Mouse (Mus musculus) gastrocnemius, postnatal 25 days (tissue): Measurements from ENCODE around the gene Ing3. TPM values are rescaled to one million over a fixed set of nuclear protein-coding genes. Genes with fewer than 3 reads are reported as not detected.

Experiments used
- DNase-seq: peaks from one replicate; pipeline ENCODE4 v3.0.0; 2022
- total RNA-seq, 2 experiments: library from RNA; stranded (reverse); gene quantifications; 1 replicate in 1 of 2; 2 replicates in 1 of 2; pipeline ENCODE4 v1.2.3; 2021

The Ing3 gene
- total RNA-seq, 2 experiments from 2014 or later, result 9.3 to 10.2 TPM

DNA sequence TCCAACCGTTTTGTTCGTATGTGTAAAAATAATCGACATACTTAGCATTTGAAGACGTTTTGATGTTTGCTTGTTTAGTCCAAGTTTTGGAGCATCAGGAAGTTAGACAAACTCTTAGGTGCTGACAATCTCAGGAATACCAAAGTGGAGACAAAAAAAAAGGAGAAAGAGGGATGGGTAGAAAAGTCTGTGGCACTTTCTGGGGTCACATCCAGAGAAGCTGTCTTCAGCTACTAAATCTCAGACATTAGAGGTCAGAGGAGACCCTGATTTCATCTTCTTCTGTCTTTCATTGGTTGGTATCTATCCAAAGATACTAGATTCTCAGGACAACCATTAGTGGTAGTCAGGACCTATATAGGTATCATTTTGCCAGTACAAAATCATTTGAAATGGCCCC, 41.8 kb downstream of the Ing3 start:
- DNase-seq, result no peak

DNA sequence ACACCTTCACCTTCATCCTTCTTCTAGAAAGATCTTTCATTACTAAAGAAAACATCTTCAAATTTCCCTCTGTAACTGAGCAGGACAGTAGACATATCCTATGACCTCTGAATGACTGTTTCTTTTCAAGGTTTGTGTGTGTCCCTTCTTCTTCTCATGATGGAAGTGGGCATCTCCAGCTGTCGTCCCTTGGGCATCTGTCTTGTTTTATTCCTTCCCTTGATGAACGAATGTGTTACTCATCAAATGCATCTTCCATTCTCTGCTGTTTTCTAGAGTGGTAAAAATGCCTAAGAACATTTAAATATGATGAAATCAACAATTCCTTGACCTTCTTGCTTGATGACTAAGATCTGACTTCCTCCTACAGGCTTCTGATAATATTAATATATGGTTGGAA, 43.7 kb downstream of the Ing3 start:
- DNase-seq, result no peak

DNA sequence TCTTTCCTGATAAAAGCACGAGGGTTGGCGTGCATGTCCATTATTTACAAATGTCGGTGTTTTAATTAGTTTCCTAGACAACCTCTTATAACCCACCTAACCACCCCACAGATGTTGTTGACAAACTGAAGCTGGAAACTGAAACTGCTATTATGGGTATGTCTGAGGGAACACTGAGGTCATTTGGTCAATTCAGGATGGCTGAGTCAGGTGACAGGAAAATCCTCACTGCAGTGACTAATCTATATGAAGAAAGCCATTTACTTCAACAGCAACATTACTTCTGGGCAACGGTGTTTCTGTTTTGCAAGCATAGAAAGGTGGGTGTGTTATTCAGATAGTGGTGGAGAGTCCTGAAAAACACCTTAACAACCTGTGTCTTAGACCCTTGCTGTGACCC, 48.8 kb downstream of the Ing3 start:
- DNase-seq, result no peak

GRCm38 (mm10) chr6:21999025-21999424, 49.7 kb downstream of the Ing3 start:
- no peak for DNase-seq

GRCm38 (mm10) chr6:22000086-22000485, 50.7 kb downstream of the Ing3 start:
- DNase-seq, result no peak

- DNase-seq, result no peak
Observed at GRCm38 (mm10) chr6:22000881-22001280, 51.5 kb downstream of the Ing3 start.

DNA sequence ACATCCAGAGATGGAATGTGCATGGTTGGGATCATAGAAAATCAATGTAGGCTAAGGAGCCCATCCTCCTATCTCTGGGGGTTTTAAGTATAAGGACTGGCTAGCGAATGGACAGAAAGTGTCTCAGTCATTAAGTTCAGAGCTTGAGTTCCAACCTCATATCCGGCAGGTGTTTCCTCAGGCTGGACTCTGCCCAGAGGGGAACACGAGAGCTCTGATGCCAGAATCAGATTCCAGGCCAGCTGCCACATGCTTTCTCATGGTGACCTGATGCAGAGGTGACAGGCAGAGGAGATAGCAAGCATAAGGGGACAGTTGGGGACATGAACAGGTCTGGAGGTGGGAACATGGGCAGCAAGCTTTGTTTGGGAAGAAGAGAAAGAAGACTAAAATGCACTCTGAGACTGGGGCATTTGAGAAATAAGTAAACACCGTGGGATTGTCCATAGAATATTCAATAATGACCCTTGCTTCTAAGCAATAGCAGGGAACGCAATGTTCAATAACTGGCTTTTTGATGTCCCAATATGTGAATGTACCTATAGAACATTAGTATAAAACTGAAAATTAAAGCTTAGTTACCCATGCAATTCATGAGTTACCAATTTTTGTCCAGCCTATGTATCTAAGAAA, 52.0 kb downstream of the Ing3 start:
- DNase-seq, result peak; percentile 79

- no peak for DNase-seq
Observed at GRCm38 (mm10) chr6:22002521-22003199, 53.3 kb downstream of the Ing3 start.

DNA sequence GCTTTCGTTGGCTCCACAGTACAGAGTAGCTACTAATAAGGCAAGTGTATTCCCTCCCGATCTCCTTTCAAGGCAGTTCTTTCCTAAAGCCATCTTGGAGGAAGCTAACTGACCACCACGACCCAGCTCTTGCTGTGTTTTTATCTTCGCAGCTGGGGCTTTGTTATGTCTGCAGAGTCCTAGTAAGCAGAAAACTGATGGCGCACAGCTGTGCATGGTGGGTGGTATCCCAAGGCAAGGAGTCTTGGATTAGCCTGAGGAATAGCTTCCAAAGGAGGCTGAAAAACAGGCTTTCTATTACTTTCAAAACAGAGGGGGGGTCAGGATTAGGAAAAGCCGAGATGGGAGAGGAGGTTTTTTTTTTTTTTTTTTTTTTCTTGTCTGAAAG, 53.8 kb downstream of the Ing3 start:
- DNase-seq, result no peak

- DNase-seq, result no peak
Observed at GRCm38 (mm10) chr6:22003959-22004543, 54.7 kb downstream of the Ing3 start.

DNA sequence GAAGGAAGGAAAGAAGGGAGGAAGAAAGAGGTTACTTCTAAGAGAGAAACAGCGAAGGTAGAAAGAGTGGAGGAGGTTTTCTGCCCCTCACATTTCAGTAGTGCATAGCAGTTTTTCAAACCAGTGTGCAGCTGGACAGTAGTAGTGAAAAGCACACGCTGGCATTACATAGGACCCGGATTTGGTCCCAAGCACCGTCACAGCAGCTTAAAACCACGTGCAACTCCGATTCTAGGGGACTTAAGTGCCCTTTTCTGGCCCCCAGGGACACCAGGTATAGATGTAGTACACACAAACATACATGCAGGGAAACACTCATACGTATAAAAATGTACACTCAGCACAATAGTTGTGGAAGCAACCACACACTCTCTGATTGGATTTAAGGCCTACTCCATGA, 59.0 kb downstream of the Ing3 start:
- no peak for DNase-seq

- no peak for DNase-seq
Observed at GRCm38 (mm10) chr6:22010258-22010657, 60.9 kb downstream of the Ing3 start.

DNA sequence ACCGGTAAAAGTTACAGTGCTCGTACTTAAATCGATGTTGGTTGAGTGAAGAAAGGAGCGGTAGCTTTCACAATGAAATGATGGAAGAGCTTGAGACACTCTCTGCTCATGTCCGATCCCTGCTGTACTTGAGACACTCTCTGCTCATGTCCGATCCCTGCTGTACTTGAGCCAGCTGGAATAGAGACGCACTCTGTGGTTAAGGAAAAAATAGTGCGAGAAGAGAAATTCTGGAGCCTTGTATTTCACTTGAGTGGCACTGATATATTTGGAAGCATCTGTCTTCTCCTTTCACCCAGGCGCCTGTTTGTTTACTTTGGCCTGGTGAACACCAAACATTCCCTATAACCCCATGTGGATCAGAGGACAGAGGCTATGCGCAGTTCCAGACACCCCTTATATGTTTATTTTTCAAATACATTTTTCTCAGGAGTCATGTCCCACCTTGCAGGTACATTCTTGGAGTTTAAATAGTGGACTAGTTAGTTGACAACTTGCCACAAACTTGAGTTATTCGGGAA, 61.5 kb downstream of the Ing3 start:
- DNase-seq, result peak; percentile 44

DNA sequence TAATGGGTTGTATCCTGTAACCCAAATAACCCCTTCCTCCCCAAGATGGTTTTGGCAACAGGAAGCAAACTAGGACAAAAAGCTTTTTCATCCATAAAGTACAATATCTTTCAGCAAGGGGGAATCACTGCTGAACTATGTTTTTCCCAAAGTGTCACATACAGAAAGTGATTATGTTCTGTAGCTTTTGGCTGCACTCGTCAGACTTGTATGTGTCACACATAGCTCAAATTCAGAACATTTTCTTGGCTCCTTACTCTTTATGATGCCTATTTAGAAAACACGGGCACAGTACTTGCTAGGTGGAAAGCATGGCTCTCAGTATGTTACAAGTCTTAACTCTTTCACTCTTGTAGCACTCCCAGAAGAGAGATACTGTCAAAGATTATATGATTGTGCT, 62.2 kb downstream of the Ing3 start:
- no peak for DNase-seq

DNA sequence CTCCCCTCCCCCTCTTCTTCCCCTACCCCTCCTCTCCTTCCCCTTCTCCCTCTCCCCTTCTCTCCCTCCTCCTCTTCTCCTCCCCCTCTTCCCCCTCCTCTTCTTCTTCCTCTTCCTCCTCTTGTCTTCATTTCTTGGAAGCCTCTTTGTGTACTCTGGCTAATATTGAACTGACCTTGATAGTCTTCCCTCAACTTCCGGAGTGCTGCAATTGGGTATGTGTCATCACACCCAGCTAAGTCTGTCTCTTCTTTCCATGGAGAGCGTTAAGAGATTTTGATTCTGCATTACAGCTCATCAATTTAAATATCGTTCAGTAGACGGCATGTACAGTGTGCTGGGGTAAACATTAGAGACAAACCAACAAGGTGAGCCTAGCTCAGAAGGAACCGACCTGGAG, 62.7 kb downstream of the Ing3 start:
- DNase-seq, result no peak

DNA sequence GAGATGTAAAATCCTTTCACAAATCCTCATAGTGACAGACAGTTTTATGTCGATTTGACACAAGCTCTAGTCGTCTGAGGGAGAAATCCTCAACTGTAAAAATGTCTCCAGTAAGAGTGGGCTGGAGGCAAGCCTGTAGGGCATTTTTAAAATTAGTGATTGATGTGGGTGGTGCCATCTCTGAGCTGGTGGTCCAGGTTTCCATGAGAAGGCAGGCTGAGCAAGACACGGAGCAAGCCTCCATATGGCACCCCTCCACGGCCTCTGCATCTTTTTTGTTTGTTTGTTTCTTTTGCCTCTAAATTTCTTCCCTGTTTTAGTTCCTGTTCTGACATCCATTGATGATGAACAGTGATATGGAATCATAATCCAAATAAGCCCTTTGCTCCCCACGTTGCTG, 63.1 kb downstream of the Ing3 start:
- no peak for DNase-seq

- no peak for DNase-seq
Observed at GRCm38 (mm10) chr6:22013394-22013793, 64.0 kb downstream of the Ing3 start.

GRCm38 (mm10) chr6:22014291-22014911, 65.0 kb downstream of the Ing3 start:
- no peak for DNase-seq

DNA sequence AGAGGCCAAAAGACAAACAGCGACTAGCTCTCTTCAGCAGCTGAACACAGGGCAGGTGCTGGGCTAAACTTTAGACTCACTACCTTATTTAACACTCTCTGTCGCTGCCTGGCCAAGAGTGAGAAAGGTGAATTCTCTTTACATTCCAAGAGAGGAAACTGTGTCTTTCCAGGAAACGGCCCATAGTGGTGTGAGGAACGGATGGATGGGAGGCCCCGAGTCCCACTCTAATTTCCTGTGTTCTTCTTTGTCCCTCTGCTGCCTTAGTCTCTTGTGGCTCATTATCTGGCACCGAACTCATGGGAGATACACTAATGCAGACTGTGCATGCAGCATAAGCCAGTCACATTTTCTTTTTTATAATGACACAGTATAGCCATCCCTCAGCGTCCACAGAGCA, 68.3 kb downstream of the Ing3 start:
- DNase-seq, result no peak

DNA sequence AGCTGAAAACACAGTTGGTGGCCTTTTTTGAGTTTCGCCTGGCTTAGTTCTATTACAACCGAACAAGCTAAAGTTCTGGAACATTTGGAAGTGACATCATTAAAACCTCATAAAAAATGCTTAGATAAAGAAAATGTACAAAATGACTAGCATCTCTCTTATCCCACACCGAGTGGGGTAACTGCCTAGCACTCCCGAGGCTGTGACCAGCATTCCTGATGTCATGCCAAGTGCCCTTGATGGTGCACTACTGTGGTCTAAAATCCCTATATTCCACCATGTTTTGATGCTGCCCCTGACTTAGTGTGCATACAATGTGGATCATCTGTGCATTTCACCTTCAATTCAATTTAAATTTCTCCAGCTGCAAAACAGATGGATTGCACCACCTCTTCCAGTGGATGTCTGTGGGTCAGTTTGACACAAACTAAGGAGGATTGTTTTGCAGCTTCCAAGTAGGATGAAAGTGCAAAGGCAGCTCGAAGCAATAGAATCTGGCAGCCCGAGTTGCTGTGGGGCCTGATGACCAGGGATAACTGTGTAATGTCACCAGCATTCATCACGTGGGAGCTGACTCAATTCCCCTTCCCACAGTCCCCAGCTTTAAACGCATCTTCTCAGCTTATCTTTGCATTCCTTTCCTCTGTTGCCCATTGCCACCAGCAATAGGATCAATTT, 69.5 kb downstream of the Ing3 start:
- no peak for DNase-seq

DNA sequence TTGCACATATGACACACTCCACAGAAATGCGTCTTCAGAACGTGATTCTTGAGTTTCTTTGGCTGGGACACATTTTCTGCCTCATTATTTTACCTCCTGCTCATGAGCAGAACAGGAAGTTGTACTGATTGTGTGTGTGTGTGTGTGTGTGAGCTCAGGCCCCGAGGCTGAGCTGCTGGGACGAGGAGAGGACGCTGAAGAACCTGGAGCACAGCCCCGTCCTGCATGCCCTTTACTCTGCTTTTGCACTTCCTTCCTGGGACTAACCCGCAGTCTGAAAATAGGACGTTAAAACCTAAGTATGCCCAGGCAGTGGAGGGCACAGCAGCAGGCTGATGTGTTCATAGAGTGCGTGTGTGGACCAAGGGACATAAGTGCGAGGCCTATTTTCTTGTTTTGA, 70.3 kb downstream of the Ing3 start:
- peak; percentile 61 for DNase-seq

GRCm38 (mm10) chr6:22020696-22021095, 71.3 kb downstream of the Ing3 start:
- DNase-seq, result no peak

- no peak for DNase-seq
Observed at GRCm38 (mm10) chr6:22021315-22021714, 71.9 kb downstream of the Ing3 start.
